Mouse (Mus musculus): ENCODE measurements around the gene Arpc1b. TPM values are rescaled to one million over a fixed set of nuclear protein-coding genes. Genes with fewer than 3 reads are reported as not detected.
"Not testable (repeated sequence)": the region's sequence is repeated elsewhere in the genome, so short reads cannot be mapped to it uniquely, and the experiment has no call there.

Gene Arpc1b
- polyA plus RNA-seq, 1 experiment from 2014 or later = 131 TPM

DNA sequence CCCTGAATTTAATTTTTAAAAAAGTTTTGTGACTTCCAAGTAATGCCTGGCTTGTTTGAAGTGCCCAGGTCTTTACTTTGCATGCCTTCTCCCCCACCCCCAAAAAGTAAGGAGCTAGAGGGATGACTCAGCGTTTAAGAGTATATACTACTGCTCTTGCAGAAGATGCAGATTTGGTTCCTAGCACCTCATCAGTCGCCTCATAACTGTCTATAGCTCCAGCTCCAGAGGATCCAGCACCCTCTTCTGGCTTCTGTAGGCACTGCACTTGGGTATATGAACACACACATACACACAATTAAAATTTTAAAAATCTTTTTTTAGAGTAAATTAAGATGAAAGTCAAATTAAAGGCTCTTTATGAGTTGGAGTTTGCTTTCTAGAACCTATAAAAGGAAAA lies 25.8 kb upstream of the Arpc1b start:
- no peak overlapping the region for H3K4me2 ChIP-seq
- peaks cover 53% of the 10 kb centered on the region for H3K36me3 ChIP-seq
- H3K9ac ChIP-seq (replicated peaks) = no peak overlapping the region
- H3K4me3 ChIP-seq (replicated peaks) = no peak overlapping the region
- peaks cover 9% of the 10 kb centered on the region; the same call in 1 of the 2 replicates for H3K4me1 ChIP-seq (replicated peaks)
- no peaks in the 10 kb centered on the region for H3K27me3 ChIP-seq
- H3K9me3 ChIP-seq = no peaks in the 10 kb centered on the region
- no peak for ATAC-seq (ENCODE audit: insufficient number of reproducible peaks, insufficient read depth, low FRiP score, low TSS enrichment, low read depth)
- WGBS = 91% methylated on average over 2 of the region's 2 CpGs
- no peak overlapping the region for H3K27ac ChIP-seq

- 95% methylated on average over 3 of the region's 3 CpGs for WGBS
Observed at GRCm38 (mm10) chr5:145089878-145090277, 24.1 kb upstream of the Arpc1b start.

GRCm38 (mm10) chr5:145096195-145096594 lies 17.8 kb upstream of the Arpc1b start:
- no peak overlapping the region for H3K27ac ChIP-seq
- H3K4me1 ChIP-seq (replicated peaks) = no peaks in the 10 kb centered on the region
- H3K27me3 ChIP-seq = no peaks in the 10 kb centered on the region
- H3K4me3 ChIP-seq (replicated peaks) = no peak overlapping the region
- peaks cover 93% of the 10 kb centered on the region for H3K36me3 ChIP-seq
- H3K4me2 ChIP-seq = no peak overlapping the region
- no peaks in the 10 kb centered on the region for H3K9me3 ChIP-seq
- H3K9ac ChIP-seq (replicated peaks) = no peak overlapping the region
- 90% methylated on average over 4 of the region's 4 CpGs for WGBS
- no peak for ATAC-seq (ENCODE audit: insufficient number of reproducible peaks, insufficient read depth, low FRiP score, low TSS enrichment, low read depth)

More at GRCm38 (mm10) chr5:145089878-145090277, 24.1 kb upstream of the Arpc1b start:
- no peak overlapping the region for H3K4me2 ChIP-seq
- ATAC-seq (ENCODE audit: insufficient number of reproducible peaks, insufficient read depth, low FRiP score, low TSS enrichment, low read depth) = no peak
- H3K27ac ChIP-seq = no peak overlapping the region
- peaks cover 3% of the 10 kb centered on the region; the same call in 1 of the 2 replicates for H3K4me1 ChIP-seq (replicated peaks)
- H3K9me3 ChIP-seq = no peaks in the 10 kb centered on the region
- H3K9ac ChIP-seq (replicated peaks) = no peak overlapping the region
- H3K27me3 ChIP-seq = no peaks in the 10 kb centered on the region
- no peak overlapping the region for H3K4me3 ChIP-seq (replicated peaks)
- peaks cover 68% of the 10 kb centered on the region for H3K36me3 ChIP-seq

GRCm38 (mm10) chr5:145098340-145098821 lies 15.6 kb upstream of the Arpc1b start:
- ATAC-seq (ENCODE audit: insufficient number of reproducible peaks, insufficient read depth, low FRiP score, low TSS enrichment, low read depth) = no peak
- Histone ChIP-seq H3K27me3 (no peaks in the 10 kb centered on the region), H3K27ac (no peak overlapping the region), H3K36me3 (peaks cover 95% of the 10 kb centered on the region), H3K9me3 (no peaks in the 10 kb centered on the region), H3K4me1 (replicated peaks) (no peaks in the 10 kb centered on the region), H3K9ac (replicated peaks) (no peak overlapping the region), H3K4me3 (replicated peaks) (no peak overlapping the region), H3K4me2 (no peak overlapping the region)
- 92% methylated on average over 10 of the region's 10 CpGs for WGBS

- Histone ChIP-seq H3K4me1 (replicated peaks) (no peaks in the 10 kb centered on the region), H3K36me3 (peaks cover 97% of the 10 kb centered on the region), H3K9me3 (no peaks in the 10 kb centered on the region), H3K27ac (no peak overlapping the region), H3K9ac (replicated peaks) (no peak overlapping the region), H3K4me3 (replicated peaks) (no peak overlapping the region), H3K27me3 (no peaks in the 10 kb centered on the region), H3K4me2 (no peak overlapping the region)
- ATAC-seq (ENCODE audit: insufficient number of reproducible peaks, insufficient read depth, low FRiP score, low TSS enrichment, low read depth) = no peak
- 92% methylated on average over 9 of the region's 9 CpGs for WGBS
Observed at GRCm38 (mm10) chr5:145100960-145101359, 13.1 kb upstream of the Arpc1b start.

GRCm38 (mm10) chr5:145101451-145101850 lies 12.6 kb upstream of the Arpc1b start:
- H3K9me3 ChIP-seq; H3K27me3 ChIP-seq; ATAC-seq (ENCODE audit: insufficient number of reproducible peaks, insufficient read depth, low FRiP score, low TSS enrichment, low read depth); H3K27ac ChIP-seq; H3K4me2 ChIP-seq; H3K4me1 ChIP-seq (replicated peaks); H3K4me3 ChIP-seq (replicated peaks); H3K9ac ChIP-seq (replicated peaks): not testable (repeated sequence)
- peaks cover 97% of the 10 kb centered on the region for H3K36me3 ChIP-seq
- WGBS = 94% methylated on average over 11 of the region's 11 CpGs

DNA sequence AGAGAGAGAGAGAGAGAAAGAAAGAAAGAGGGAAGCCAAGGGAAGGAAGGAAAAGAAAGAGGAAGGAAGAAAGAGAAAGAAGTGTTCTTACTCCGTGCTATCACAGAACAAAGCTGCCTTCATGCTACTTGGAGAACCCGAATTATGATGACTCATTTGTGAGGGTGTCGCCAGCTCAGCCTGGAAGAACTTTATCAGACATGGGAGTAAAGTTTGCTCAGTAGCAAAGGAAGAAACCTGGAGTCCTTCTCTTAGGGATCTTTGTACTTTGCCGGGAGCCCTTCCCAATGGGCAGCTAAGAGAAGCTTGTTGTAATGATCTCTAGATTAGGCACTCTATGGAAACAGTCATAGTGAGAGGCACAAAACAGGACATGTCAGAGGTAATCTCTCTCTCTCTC lies 11.3 kb upstream of the Arpc1b start:
- no peak overlapping the region for H3K27ac ChIP-seq
- WGBS = 95% methylated on average over 4 of the region's 4 CpGs
- H3K27me3 ChIP-seq = no peaks in the 10 kb centered on the region
- no peaks in the 10 kb centered on the region for H3K9me3 ChIP-seq
- no peak overlapping the region for H3K9ac ChIP-seq (replicated peaks)
- H3K4me1 ChIP-seq (replicated peaks) = no peaks in the 10 kb centered on the region
- H3K36me3 ChIP-seq = peaks cover 97% of the 10 kb centered on the region
- no peak overlapping the region for H3K4me3 ChIP-seq (replicated peaks)
- no peak overlapping the region for H3K4me2 ChIP-seq
- ATAC-seq (ENCODE audit: insufficient number of reproducible peaks, insufficient read depth, low FRiP score, low TSS enrichment, low read depth) = no peak

GRCm38 (mm10) chr5:145104328-145104727 lies 9.7 kb upstream of the Arpc1b start:
- Histone ChIP-seq H3K4me2 (no peak overlapping the region), H3K36me3 (peaks cover 100% of the 10 kb centered on the region), H3K9ac (replicated peaks) (no peak overlapping the region), H3K27ac (no peak overlapping the region), H3K4me1 (replicated peaks) (no peaks in the 10 kb centered on the region), H3K4me3 (replicated peaks) (no peak overlapping the region), H3K9me3 (no peaks in the 10 kb centered on the region), H3K27me3 (no peaks in the 10 kb centered on the region)
- WGBS = 90% methylated on average over 9 of the region's 9 CpGs
- no peak for ATAC-seq (ENCODE audit: insufficient number of reproducible peaks, insufficient read depth, low FRiP score, low TSS enrichment, low read depth)

- 95% methylated on average over 9 of the region's 9 CpGs for WGBS
- no peaks in the 10 kb centered on the region for H3K27me3 ChIP-seq
- H3K4me2 ChIP-seq = no peak overlapping the region
- H3K4me3 ChIP-seq (replicated peaks) = no peak overlapping the region
- H3K4me1 ChIP-seq (replicated peaks) = no peaks in the 10 kb centered on the region
- H3K36me3 ChIP-seq = peaks cover 100% of the 10 kb centered on the region
- H3K27ac ChIP-seq = no peak overlapping the region
- ATAC-seq (ENCODE audit: insufficient number of reproducible peaks, insufficient read depth, low FRiP score, low TSS enrichment, low read depth) = no peak
- no peak overlapping the region for H3K9ac ChIP-seq (replicated peaks)
- H3K9me3 ChIP-seq = no peaks in the 10 kb centered on the region
Observed at GRCm38 (mm10) chr5:145105694-145106275, 8.2 kb upstream of the Arpc1b start.

DNA sequence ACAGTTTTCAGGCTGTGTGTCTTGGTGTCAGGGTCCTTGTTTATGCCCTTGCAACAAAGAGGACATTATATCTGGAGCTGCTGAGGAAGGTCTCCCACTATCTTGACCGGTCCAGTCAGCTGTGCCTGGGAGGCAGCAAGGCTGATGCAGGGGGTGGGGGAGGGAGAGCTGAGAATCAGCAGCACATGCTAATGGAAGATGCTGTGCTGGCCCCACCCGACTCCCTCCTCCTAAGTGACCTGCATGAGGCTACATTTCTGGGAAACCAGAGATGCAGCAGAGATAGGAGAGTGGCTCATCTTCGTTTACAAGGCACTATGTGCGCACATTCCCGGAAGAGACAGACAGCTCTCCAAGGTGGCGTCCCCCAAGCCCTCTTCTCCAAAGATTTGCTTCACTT lies 3.6 kb upstream of the Arpc1b start:
- no peak overlapping the region for H3K4me3 ChIP-seq (replicated peaks)
- no peaks in the 10 kb centered on the region for H3K27me3 ChIP-seq
- peaks cover 58% of the 10 kb centered on the region for H3K36me3 ChIP-seq
- no peaks in the 10 kb centered on the region for H3K9me3 ChIP-seq
- no peak overlapping the region for H3K4me2 ChIP-seq
- no peak for ATAC-seq (ENCODE audit: insufficient number of reproducible peaks, insufficient read depth, low FRiP score, low TSS enrichment, low read depth)
- no peak overlapping the region for H3K9ac ChIP-seq (replicated peaks)
- H3K4me1 ChIP-seq (replicated peaks) = peaks cover 13% of the 10 kb centered on the region
- 84% methylated on average over 6 of the region's 6 CpGs for WGBS
- no peak overlapping the region for H3K27ac ChIP-seq

GRCm38 (mm10) chr5:145112566-145112965 lies 1.4 kb upstream of the Arpc1b start:
- H3K9ac ChIP-seq (replicated peaks) = no peak overlapping the region

DNA sequence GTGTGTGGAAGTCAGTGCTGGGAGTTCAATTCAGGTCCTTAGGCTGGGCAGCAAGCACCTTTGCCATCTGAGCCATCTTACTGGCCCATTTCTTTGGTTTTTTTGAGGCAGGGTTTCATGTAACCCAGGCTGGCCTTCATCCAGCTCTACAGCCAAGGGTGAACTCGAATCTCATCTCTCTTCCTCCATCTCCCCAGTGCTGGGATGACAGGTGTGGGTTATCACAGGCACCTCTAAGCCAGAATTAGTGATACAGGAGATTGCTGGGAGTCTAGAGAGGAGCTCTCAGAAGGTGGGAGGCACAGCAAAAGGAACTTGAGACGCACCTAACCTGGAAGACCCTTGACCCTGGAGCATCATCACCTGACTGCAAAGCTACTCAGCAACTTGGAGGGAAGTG lies 599 bp upstream of the Arpc1b start:
- Histone ChIP-seq H3K9ac (replicated peaks) (no peak overlapping the region), H3K36me3 (peaks cover 27% of the 10 kb centered on the region), H3K27ac (no peak overlapping the region), H3K9me3 (no peaks in the 10 kb centered on the region), H3K4me2 (peak overlapping the region; percentile 84), H3K27me3 (no peaks in the 10 kb centered on the region), H3K4me3 (replicated peaks) (peak overlapping the region; percentile 64; the same call in 1 of the 2 replicates), H3K4me1 (replicated peaks) (peaks cover 26% of the 10 kb centered on the region)
- WGBS = 40% methylated on average over 2 of the region's 2 CpGs
- ATAC-seq (ENCODE audit: insufficient number of reproducible peaks, insufficient read depth, low FRiP score, low TSS enrichment, low read depth) = no peak

More at GRCm38 (mm10) chr5:145112566-145112965, 1.4 kb upstream of the Arpc1b start:
- no peaks in the 10 kb centered on the region for H3K27me3 ChIP-seq
- no peak overlapping the region for H3K27ac ChIP-seq
- H3K4me2 ChIP-seq = no peak overlapping the region
- ATAC-seq (ENCODE audit: insufficient number of reproducible peaks, insufficient read depth, low FRiP score, low TSS enrichment, low read depth) = no peak
- no peaks in the 10 kb centered on the region for H3K9me3 ChIP-seq
- 77% methylated on average over 8 of the region's 8 CpGs for WGBS
- H3K4me3 ChIP-seq (replicated peaks) = no peak overlapping the region
- H3K36me3 ChIP-seq = peaks cover 36% of the 10 kb centered on the region
- peaks cover 24% of the 10 kb centered on the region for H3K4me1 ChIP-seq (replicated peaks)
